Mouse (Mus musculus) intestine, embryonic 14.5 days (tissue): ENCODE data around the gene Rere. TPM values are rescaled to one million over a fixed set of nuclear protein-coding genes. Genes with fewer than 3 reads are reported as not detected.

ENCODE experiments used
- ATAC-seq: fragments of 200-750 bp; cut with Nextera tagmentation; replicated peaks from 2 replicates; pipeline ENCODE4 v1.8.0; 2017; ENCODE audit warnings: low read depth, moderate number of reproducible peaks, moderate TSS enrichment, moderate library complexity; ENCODE audit not compliant: low FRiP score, low TSS enrichment
- DNase-seq: peaks from one replicate; pipeline ENCODE4 v3.0.0-alpha.2; 2018; ENCODE audit warnings: low spot score
- H3K27ac ChIP-seq: fragments of 300-500 bp; sonication (generic); 2 replicates; pipeline ENCODE4 v1.5.1; 2014; ENCODE audit warnings: low read depth, mild to moderate bottlenecking, control low read depth
- H3K27me3 ChIP-seq: fragments of 300-500 bp; sonication (generic); replicated peaks from 2 replicates; pipeline ENCODE4 v1.6.1; 2014; ENCODE audit warnings: low read length, control low read depth; ENCODE audit not compliant: control insufficient read depth, insufficient read depth
- H3K36me3 ChIP-seq: fragments of 300-500 bp; sonication (generic); 2 replicates; pipeline ENCODE4 v1.6.1; 2014; ENCODE audit warnings: low read length, control low read depth; ENCODE audit not compliant: control insufficient read depth, insufficient read depth
- H3K4me1 ChIP-seq: fragments of 300-500 bp; sonication (generic); replicated peaks from 2 replicates; pipeline ENCODE4 v1.6.1; 2014; ENCODE audit warnings: low read length, control low read depth, mixed read lengths; ENCODE audit not compliant: control insufficient read depth, insufficient read depth
- H3K4me2 ChIP-seq: fragments of 300-500 bp; sonication (generic); 2 replicates; pipeline ENCODE4 v1.6.1; 2014; ENCODE audit warnings: low read length
- H3K4me3 ChIP-seq: fragments of 300-500 bp; sonication (generic); 2 replicates; pipeline ENCODE4 v1.5.1; 2014; ENCODE audit warnings: low read depth, low read length, control low read depth, mixed read lengths
- H3K9ac ChIP-seq: fragments of 300-500 bp; sonication (generic); 2 replicates; pipeline ENCODE4 v1.6.1; 2014; ENCODE audit warnings: mild to moderate bottlenecking, low read length
- H3K9me3 ChIP-seq: fragments of 300-500 bp; sonication (generic); 2 replicates; pipeline ENCODE4 v1.6.1; 2016; ENCODE audit warnings: low read length, control low read depth; ENCODE audit not compliant: control insufficient read depth
- WGBS: fragments of 180-500 bp; shearing (Covaris S2); extraction: QIAGEN DNeasy Blood & Tissue Kit; methylation state at CpG from one replicate; pipeline ENCODE4 v1.1.7; 2014; 5-methylcytosine and 5-hydroxymethylcytosine counted together
- polyA plus RNA-seq: library from polyadenylated mRNA; unstranded; fragments of >200 nt; fragmentation: Nextera tagmentation; extraction: Ambion mirVana; gene quantifications from 2 replicates; pipeline ENCODE4 v1.2.1, GENCODE M21; 2014

The Rere gene
- polyA plus RNA-seq, 1 experiment from 2014 or later = 38.0 TPM

GRCm38 (mm10) chr4:150351419-150352075 is 70.1 kb downstream of the Rere start:
- Histone ChIP-seq H3K27ac (0 out of 2 replicates have a peak overlapping the region, but pooled peaks have one; percentile 2), H3K9me3 (no peaks in the 10 kb centered on the region), H3K4me3 (no peak overlapping the region), H3K36me3 (no peaks in the 10 kb centered on the region), H3K27me3 (no peaks in the 10 kb centered on the region), H3K9ac (no peak overlapping the region), H3K4me2 (no peak overlapping the region), H3K4me1 (peaks cover 27% of the 10 kb centered on the region)
- DNase-seq (peak; percentile 48), ATAC-seq (no peak)
- 31% methylated on average over 7 of the region's 7 CpGs for WGBS

- no peak overlapping the region for H3K4me3 ChIP-seq
- H3K9ac ChIP-seq = no peak overlapping the region
- H3K36me3 ChIP-seq = no peaks in the 10 kb centered on the region
- ATAC-seq (no peak), DNase-seq (peak; percentile 21)
- H3K4me1 ChIP-seq = peaks cover 19% of the 10 kb centered on the region
- no peaks in the 10 kb centered on the region for H3K9me3 ChIP-seq
- no peaks in the 10 kb centered on the region for H3K27me3 ChIP-seq
- no peak overlapping the region for H3K4me2 ChIP-seq
- WGBS = 79% methylated on average over 2 of the region's 2 CpGs
- no peak overlapping the region for H3K27ac ChIP-seq
Observed at GRCm38 (mm10) chr4:150352736-150353135, 71.3 kb downstream of the Rere start.

- no peak overlapping the region for H3K4me2 ChIP-seq
- H3K9me3 ChIP-seq = no peaks in the 10 kb centered on the region
- no peak overlapping the region for H3K27ac ChIP-seq
- DNase-seq (peak; percentile 4), ATAC-seq (no peak)
- no peak overlapping the region for H3K9ac ChIP-seq
- no peaks in the 10 kb centered on the region for H3K36me3 ChIP-seq
- no peaks in the 10 kb centered on the region for H3K27me3 ChIP-seq
- WGBS = 88% methylated on average over 7 of the region's 7 CpGs
- H3K4me1 ChIP-seq = peaks cover 19% of the 10 kb centered on the region
- no peak overlapping the region for H3K4me3 ChIP-seq
Observed at GRCm38 (mm10) chr4:150353376-150353900, 72.0 kb downstream of the Rere start.

GRCm38 (mm10) chr4:150355801-150356200 is 74.4 kb downstream of the Rere start:
- ATAC-seq = no peak
- WGBS = 68% methylated on average over 5 of the region's 5 CpGs

GRCm38 (mm10) chr4:150361986-150362691 is 80.7 kb downstream of the Rere start:
- Histone ChIP-seq H3K4me3 (no peak overlapping the region), H3K9me3 (no peaks in the 10 kb centered on the region), H3K4me1 (peaks cover 23% of the 10 kb centered on the region), H3K9ac (no peak overlapping the region), H3K36me3 (no peaks in the 10 kb centered on the region), H3K4me2 (peak overlapping the region; percentile 34), H3K27me3 (no peaks in the 10 kb centered on the region), H3K27ac (peak overlapping the region; percentile 84)
- ATAC-seq (peak; percentile 78), DNase-seq (peak; percentile 61)
- WGBS = 10% methylated on average over 8 of the region's 8 CpGs

More at GRCm38 (mm10) chr4:150355801-150356200, 74.4 kb downstream of the Rere start:
- peak; percentile 33 for DNase-seq
- no peak overlapping the region for H3K4me2 ChIP-seq
- H3K4me3 ChIP-seq = no peak overlapping the region
- no peaks in the 10 kb centered on the region for H3K36me3 ChIP-seq
- H3K27ac ChIP-seq = no peak overlapping the region
- H3K4me1 ChIP-seq = peaks cover 12% of the 10 kb centered on the region
- H3K27me3 ChIP-seq = no peaks in the 10 kb centered on the region
- H3K9ac ChIP-seq = no peak overlapping the region
- H3K9me3 ChIP-seq = no peaks in the 10 kb centered on the region

GRCm38 (mm10) chr4:150362858-150363257 is 81.4 kb downstream of the Rere start:
- no peaks in the 10 kb centered on the region for H3K27me3 ChIP-seq
- DNase-seq (peak; percentile 62), ATAC-seq (peak; percentile 65; the same call in 1 of the 2 replicates)

GRCm38 (mm10) chr4:150364786-150365185 is 83.3 kb downstream of the Rere start:
- Histone ChIP-seq H3K27me3 (no peaks in the 10 kb centered on the region), H3K9me3 (no peaks in the 10 kb centered on the region), H3K9ac (no peak overlapping the region), H3K4me1 (peaks cover 34% of the 10 kb centered on the region), H3K4me3 (no peak overlapping the region), H3K36me3 (no peaks in the 10 kb centered on the region), H3K4me2 (no peak overlapping the region), H3K27ac (no peak overlapping the region)
- ATAC-seq = no peak
- no peak for DNase-seq
- WGBS = 86% methylated on average over 2 of the region's 2 CpGs

More at GRCm38 (mm10) chr4:150362858-150363257, 81.4 kb downstream of the Rere start:
- Histone ChIP-seq H3K9ac (no peak overlapping the region), H3K4me1 (peaks cover 23% of the 10 kb centered on the region), H3K4me2 (no peak overlapping the region), H3K36me3 (no peaks in the 10 kb centered on the region), H3K4me3 (no peak overlapping the region), H3K9me3 (no peaks in the 10 kb centered on the region), H3K27ac (peak overlapping the region; percentile 84; the same call in 1 of the 2 replicates)
- 24% methylated on average over 5 of the region's 5 CpGs for WGBS

- Histone ChIP-seq H3K9me3 (no peaks in the 10 kb centered on the region), H3K27me3 (no peaks in the 10 kb centered on the region), H3K4me3 (no peak overlapping the region), H3K4me1 (peaks cover 44% of the 10 kb centered on the region), H3K27ac (no peak overlapping the region), H3K36me3 (no peaks in the 10 kb centered on the region), H3K9ac (no peak overlapping the region), H3K4me2 (no peak overlapping the region)
- ATAC-seq = no peak
- 50% methylated on average over 6 of the region's 6 CpGs for WGBS
- no peak for DNase-seq
Observed at GRCm38 (mm10) chr4:150366510-150367208, 85.2 kb downstream of the Rere start.
